Mouse (Mus musculus) left cerebral cortex, postnatal 10 days (tissue): ENCODE measurements around the gene Top3b. TPM values are rescaled to one million over a fixed set of nuclear protein-coding genes. Genes with fewer than 3 reads are reported as not detected.
"Not testable (repeated sequence)": the region's sequence is repeated elsewhere in the genome, so short reads cannot be mapped to it uniquely, and the experiment has no call there.

ENCODE experiments used
- DNase-seq, 2 experiments: peaks; one replicate each; pipeline ENCODE4 v3.0.0; 2021 to 2022; ENCODE audit warnings: low spot score in 2 of 2, mixed read lengths in 1 of 2; ENCODE audit errors: extremely low spot score in 1 of 2
- intact Hi-C: fragments of 180-260 bp; cut with DNase I; formaldehyde crosslinking; loops from one replicate; pipeline ENCODE4 v1.15.1; 2025
- total RNA-seq, 2 experiments: library from RNA; stranded (reverse); gene quantifications; 2 replicates each; pipeline ENCODE4 v1.2.3; 2021

Top3b gene
- 10 to 100 TPM; 60.8 to 63.8 TPM for total RNA-seq

DNA sequence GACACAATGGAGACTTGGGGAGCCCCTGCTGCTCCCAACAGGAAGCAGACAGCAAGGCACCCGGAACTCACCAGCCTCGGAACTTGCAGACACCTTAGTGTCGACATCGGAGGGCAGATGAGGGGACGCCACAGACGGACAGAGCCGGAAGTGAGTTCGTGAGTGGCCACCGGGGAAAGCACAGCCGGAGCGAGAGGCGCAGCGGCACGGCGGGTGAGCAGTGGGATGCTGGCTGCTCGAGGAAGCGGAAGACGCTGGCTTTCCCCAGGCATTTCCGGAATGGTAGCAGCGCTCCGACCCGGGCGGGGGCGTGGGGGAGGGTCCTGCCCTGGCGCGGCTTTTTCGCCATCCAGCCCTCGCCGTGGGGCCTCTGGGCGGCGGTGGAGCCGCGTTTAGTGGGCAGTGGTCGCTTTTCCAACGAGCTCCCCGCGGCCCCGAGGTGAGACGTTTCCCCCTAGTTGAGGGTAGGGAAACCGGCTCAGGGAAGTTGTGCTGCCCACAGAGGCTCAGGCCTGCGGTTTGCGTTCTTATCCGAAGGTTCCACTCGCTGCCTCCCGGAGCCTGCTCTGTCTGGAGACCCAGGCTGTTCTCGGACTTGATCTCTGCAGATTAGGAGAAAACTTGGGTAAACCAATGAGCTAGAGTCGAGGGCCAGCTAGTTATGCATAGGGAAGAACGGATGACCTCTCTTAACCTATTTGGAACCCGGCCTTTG lies at the start of gene Top3b, which contains the start of gene Vpreb1:
TSS of gene Top3b (plus strand) at position 120 of the 715 bp plus-strand sequence.
TSS of gene Vpreb1 (minus strand) at position 227 of the 715 bp plus-strand sequence.
- intact Hi-C loops = loop anchor here (10.0 kb wide), 1 partner anchor 566 kb away; the partner anchor contains the start of gene Yars2
- DNase-seq = peak; percentile 91 to 94

DNA sequence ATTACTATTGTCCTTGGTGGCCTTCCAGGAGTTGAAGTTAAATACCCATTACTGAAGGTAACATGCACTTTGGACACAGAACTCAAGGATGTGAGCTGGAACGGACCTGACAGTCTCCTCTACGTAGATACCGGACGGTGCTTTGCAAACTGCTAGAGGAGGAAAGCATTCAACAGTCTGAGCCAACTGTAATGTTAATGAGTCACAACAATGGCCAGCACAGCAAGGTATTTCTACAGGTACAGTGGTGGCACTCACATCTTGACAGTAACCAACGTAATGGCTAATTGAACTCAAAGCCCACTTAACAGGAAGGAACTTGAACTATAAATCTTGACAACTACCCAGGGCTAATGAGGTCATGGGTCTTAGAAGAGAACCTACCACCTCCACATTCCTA lies 45.1 kb upstream of the Top3b start:
- DNase-seq = no peak
- intact Hi-C loops = no loop called here

DNA sequence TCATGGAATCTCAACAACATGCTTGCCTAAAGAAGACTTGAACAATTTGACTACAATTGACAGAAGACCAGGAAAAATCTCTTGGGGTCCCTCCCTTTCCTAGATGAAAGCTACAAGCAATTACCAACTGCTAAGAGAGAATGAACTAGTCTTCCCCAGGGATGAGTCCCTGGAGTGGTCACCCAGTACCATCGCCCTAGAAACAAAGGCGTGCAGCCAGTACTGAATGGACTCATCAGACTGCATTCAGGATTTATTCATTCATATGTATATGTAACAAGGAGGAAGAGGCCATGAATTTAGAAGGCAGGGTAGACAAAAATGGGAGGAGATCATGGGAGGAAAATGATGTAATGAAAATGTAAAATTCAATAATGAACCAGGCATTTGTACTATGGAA lies 44.3 kb upstream of the Top3b start:
- intact Hi-C loops = no loop called here
- DNase-seq = no peak

DNA sequence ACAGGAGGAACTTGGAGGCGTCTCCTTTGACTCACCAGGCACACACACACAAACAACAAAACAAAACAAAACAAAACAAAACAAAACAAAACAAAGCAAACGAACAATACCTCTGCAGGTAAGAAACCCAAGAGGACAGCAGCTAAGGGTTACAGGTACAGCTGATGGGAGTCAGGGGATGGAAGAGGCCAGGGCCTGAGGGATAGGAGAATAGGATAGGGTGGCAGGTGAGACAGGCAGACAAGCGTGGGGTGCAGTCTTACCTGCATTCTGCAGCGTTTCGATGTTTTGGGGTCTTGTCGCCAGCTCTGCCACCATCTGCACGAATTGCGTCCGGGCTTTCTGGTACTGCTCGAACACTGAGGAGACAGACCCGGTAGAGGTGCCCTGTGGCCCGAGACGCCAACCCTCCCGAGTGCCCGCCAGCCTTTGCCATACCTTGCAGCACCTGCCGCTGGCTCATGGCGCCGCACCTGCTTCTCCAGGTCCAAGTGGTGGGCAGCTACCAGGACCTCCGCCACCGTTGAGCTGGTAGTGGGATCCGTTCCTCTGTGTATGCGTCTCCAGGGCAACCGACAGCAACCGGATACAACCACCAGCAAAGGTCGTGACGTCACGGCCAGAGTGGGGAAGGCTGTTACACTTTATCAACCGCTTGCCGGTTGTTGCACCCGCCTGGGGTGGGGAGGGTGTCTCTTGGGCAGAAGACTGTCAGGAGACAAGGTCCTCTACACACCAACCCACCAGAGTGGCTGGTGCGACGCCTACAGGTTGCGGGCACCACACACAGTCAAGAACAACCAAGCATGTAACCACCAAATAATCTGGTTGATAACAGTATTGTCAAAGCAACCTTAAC lies 41.5 kb upstream of the Top3b start, which contains the start of gene Spag6l:
TSS of gene Spag6l (minus strand) at position 700 of the 859 bp plus-strand sequence.
- intact Hi-C loops = no loop called here

DNA sequence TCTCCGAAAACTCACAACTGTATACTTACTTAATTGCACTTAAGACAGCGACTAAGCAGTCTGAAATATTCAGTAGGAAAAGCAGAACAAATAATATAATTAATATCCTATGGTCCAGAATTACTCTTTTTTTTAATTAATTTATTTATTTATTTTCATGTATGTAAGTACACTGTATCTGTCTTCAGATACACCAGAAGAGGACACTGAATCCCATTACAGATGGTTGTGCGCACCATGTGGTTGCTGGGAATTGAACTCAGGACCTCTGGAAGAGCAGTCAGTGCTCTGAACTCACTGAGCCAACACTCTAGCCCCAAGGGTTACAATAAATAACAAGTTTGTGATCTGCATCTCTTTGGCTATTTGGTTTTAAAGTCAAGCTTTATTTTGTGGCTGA lies 40.9 kb upstream of the Top3b start:
- no peak for DNase-seq
- intact Hi-C loops = no loop called here

More for the DNA sequence above, 41.5 kb upstream of the Top3b start, which contains the start of gene Spag6l:
- DNase-seq = peak; percentile 65 to 80

DNA sequence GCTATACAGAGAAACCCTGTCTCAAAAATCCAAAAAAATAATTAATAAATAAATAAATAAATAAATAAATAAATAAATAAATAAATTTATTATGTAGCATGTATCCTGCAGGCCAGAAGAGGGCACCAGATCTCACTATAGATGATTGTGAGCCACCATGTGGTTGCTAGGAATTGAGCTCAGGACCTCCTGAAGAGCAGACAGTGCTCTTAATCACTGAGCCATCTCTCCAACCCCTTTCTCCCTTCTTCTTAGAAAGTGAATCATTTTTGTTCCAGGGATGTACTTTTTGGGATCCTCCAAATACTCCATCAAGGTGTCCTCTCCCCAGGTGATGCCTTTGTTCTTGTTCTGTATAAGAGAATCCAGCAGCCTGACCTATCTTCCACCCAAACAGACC lies 21.3 kb upstream of the Top3b start:
- intact Hi-C loops = no loop called here
- no peak for DNase-seq

DNA sequence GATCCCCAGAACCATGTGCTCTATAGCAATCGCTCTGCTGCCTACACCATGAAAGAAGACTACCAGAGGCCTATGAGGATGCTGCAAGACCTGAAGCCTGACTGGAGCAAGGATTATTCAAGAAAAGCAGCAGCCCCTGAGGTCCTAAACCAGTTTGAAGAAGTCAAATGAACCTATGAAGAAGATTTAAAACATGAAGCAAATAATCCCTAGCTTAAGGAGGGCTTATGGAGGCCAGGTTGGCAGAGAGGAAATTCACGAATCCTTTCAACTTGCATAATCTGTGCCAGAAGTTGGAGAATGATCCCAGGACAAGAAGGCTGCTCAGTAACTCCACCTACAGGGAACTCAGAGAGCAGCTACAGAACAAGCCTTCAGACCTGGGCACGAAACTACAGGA lies 18.1 kb upstream of the Top3b start:
- intact Hi-C loops = no loop called here

DNA sequence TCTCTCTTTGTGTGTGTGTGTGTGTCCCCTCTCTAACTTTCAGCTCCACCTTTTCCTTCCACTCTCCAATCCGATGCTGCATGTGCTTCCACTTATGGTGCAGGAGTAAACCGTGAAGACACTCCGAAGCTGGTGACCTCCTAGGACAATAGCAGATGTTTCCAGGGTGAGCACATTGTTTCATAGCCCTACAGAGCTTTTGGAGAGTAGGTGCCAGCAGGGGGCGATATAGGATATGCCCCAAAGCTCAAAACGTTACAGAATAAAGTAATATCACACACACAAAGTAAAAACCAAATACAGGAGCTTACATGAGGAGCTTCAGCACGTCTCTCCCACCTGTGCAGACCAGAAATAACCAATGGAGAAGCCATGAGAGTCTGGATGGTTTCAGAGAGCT lies 15.7 kb upstream of the Top3b start:
- peak in 1 of 2 experiments; percentile 42 for DNase-seq

More for the DNA sequence above, 18.1 kb upstream of the Top3b start:
- DNase-seq = no peak

DNA sequence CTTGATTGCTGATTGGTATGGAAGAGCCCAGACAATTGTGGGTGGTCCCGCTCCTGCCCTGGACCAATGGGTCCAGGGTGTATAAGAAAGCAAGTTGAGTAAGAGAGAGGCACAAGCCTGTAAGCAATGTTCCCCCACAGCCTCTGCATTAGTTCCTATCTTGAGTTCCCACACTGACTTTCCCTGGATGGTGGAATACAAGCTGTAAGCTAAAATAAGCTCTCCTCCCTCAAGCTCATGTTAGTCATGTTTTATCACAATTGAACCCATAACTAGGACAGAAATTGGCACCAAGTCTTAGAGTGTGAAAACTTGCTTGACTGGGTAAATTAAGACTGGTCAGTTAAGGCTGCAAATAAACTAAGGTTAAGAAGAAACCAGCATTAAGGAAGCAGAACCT lies 15.0 kb upstream of the Top3b start:
- intact Hi-C loops = no loop called here
- DNase-seq = no peak

More for the DNA sequence above, 15.7 kb upstream of the Top3b start:
- intact Hi-C loops = no loop called here

DNA sequence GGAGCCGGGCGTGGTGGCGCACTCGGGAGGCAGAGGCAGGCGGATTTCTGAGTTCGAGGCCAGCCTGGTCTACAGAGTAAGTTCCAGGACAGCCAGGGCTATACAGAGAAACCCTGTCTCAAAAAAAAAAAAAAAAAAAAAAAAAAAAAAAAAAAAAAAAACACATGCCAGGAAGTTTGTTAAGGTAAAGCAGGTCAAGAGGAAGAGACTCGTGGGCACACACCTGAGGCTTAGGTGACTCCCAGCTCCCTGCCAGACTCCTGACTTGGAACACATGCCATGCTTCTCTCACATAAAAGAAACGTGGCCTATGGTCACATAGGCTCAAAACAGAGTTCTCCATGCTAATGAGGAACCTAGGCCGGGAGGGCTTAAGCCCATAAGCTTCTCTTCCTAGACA lies 14.5 kb upstream of the Top3b start:
- intact Hi-C loops, DNase-seq: not testable (repeated sequence)

DNA sequence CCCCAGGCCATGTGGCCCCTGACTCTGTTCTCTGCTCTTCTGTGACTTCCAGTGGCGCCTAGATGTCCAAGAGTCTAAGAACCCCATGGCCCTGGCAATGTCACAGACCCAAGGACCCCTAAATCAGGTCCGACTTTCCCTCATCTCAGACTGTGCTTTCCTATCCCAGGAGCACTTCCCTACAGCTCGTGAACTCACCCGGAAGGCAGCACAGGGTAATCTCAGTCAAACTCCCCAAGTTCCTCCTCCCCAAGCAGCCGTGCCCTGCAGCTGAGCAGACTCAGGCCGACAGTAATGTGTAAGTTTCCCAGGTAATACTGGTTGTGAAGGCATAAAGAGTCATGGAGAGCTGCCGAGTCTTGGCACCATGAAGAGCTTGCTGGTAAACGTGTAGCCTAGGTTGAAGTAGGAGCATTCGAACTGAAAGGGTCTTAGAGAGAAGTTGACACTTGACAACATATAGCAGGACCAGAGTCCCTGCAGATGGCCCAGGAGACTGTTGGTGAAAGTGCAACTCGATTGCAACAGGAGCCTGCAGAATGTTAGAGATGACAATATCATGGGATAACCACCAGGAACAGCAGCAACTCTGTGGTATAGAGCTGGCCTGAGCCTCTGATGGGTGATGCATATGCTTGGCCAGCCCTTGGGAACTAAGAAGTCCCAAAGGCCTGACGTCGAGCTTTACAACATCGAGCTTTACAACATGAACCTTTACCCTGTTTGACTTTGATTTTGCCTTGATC lies 13.6 kb upstream of the Top3b start:
- no peak for DNase-seq
- intact Hi-C loops = no loop called here

DNA sequence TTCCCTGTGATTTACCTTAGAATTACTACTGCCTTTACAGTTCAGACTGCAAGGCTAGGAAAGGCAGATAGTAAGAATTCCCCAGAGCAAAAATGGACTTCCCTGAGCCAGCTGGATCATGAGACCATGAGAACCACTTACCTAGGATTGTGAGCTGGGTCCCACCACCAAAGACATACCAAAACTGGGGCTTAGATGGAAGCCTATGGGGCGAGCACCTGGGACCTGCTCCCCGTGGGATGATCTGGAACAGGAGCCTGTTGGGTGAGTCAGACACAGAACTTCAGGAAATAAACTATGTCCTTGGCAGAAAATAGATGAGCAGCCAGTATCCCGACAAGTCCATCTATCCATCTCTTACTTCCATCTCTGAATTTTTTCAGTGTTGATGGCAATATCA lies 8.2 kb upstream of the Top3b start:
- intact Hi-C loops = no loop called here
- no peak for DNase-seq

DNA sequence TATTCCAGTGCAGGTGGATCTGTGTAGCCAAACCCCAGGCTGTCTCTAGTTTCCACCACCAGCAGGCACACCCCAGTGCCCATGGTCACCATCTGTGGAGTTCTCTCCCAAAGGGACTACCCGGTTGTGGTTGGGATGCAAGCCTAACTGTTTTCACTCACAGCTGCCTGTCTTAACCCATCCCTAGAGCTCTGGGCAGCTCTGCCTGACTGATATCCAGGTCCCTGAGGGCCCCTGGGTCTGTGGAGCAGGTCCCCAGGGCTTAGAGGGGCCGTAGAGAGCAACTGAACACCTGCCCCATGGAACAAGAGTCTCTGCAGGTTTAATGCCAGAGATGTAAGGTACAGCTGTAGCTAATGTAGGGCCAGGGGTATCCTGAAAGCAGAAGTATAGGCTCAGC lies 6.6 kb upstream of the Top3b start, which contains the start of gene Igll1:
TSS of gene Igll1 (minus strand) at position 8 of the 400 bp plus-strand sequence.
- no peak for DNase-seq
- intact Hi-C loops = no loop called here

DNA sequence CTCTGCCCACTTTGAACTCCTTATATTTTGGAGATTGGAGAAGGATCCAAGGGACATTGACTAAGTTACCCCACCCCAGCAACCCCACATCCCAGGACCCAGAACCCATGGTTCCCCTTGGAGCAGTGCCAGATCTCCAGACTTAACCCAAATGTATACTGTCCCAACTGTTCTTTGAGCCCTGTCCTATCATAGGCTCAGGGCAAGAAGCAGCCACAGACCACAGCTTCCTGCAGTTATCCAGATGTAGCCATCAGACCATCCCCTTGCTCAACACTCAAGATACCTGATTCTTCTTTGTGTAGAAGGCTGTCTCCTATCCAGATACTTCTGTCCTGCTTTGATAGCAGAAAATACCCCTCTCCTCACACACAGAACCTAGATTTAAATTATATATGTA lies 5.3 kb upstream of the Top3b start:
- intact Hi-C loops = no loop called here
- DNase-seq = no peak

DNA sequence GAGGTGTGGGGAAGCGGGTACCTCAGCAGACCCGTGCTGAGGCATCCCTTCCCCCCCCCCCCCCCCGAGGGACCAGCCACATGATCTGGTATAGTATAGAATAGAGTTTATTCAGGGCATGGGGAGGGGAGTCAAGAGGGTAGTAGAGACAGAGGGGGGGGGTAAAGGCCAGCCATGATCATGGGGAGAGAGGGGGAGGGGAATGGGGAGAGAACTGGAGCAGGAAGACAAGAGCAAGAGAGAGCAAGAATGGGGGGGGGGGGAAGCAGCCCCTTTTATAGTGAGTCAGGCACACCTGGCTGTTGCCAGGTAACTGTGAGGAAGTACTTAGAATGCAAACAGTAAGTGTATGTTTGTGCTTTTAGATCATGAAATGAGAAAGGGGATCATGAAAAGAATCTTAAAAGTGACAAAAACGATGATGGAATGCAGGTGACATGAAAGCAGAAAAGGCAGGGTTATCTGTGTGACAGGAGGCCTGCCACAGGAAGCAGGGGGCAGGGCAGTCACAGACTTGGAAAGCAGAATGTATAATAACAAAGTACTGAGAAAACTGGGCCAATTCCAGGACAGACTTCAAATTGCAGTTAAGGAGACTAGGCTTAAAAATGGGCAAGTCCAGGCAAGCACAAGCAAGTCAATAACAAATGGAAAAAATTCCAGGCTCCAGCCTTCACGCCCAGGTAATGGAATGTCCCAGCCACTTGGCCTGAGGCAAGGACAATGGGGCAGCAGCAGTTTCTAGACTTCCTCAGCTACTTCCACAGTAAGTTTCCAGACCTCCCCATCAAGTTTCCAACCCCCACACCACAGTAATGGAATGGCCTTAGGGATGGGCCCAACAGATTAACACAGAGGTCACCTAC lies 4.6 kb upstream of the Top3b start:
- intact Hi-C loops = no loop called here

DNA sequence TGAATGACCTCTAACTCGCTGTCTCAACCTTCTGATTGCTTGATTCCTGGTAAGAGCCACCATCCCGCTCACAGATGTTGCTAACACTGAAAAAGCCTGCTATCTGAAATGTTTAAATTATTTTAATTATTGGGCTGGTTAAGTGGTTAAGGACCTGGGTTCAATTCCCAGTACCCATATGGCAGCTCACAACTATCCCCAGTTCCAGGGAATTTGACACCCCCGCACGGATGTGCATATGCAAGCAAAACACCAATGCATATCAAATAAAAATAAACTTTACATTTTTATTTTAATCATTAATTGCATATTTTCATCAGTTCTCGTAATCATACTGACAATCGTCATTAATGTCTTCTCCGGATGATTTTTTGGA lies 307 bp upstream of the Top3b start:
- intact Hi-C loops = loop anchor here (10.0 kb wide), 1 partner anchor 565 kb away; the partner anchor contains the start of gene Yars2
- DNase-seq = no peak

More for the DNA sequence above, 4.6 kb upstream of the Top3b start:
- no peak for DNase-seq

DNA sequence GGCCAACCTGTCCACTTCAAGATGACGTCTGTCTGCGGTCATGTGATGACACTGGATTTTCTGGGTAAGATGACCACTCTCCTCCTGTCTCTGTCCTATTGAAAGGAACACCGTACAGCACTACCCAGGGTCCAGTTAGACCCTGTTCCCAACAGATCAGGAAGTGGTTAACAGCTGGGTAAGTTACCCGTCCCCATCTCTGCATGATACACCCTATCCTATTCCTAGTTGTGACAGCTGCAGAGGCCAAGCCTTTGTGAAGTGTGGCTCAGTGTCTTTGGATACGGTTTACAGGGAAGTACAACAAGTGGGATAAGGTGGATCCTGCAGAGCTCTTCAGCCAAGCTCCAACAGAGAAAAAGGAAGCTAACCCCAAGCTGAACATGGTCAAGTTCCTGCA lies 8.5 kb downstream of the Top3b start:
- intact Hi-C loops = loop anchor here (10.0 kb wide), 1 partner anchor 574 kb away; the partner anchor contains the start of gene Yars2
- no peak for DNase-seq

DNA sequence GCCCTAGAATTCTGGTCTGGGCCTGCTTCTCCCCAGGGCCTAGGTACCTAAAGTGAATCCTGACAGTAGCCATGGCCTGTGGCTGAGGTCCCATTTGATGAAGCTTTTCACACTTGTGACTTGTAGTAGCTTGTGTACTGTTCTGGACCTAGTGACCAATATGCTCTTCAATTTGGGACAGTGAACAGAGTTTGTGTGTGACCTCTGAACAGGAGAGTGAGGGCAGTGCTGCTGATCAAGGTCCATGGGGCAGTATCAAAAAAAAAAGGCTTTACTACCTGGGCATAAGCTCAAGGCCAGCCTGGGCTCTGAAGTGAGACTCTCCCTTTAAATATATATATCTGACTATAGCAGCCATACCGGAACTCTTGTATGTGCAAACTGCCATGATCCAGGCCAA lies 17.8 kb downstream of the Top3b start:
- DNase-seq = no peak
- intact Hi-C loops = no loop called here
